Mouse (Mus musculus): ENCODE measurements at regions not wholly inside any gene's neighbourhood (a gene's known extent, or its start where the extent isn't known, plus 50 kb on each side); places are given as distances from the start of the nearest gene placed in this dataset.

GRCm38 (mm10) chr8:115432396-115433040, 275.1 kb downstream of the Maf start:
- Histone ChIP-seq H3K27ac (no peak overlapping the region), H3K27me3 (peaks cover 6% of the 10 kb centered on the region; the same call in 1 of the 2 replicates), H3K9me3 (no peaks in the 10 kb centered on the region), H3K4me1 (replicated peaks) (no peaks in the 10 kb centered on the region), H3K4me3 (replicated peaks) (no peak overlapping the region), H3K4me2 (replicated peaks) (no peak overlapping the region), H3K36me3 (no peaks in the 10 kb centered on the region), H3K9ac (replicated peaks) (no peak overlapping the region)
- WGBS: 83% methylated on average over 5 of the region's 5 CpGs
- ATAC-seq: no peak

DNA sequence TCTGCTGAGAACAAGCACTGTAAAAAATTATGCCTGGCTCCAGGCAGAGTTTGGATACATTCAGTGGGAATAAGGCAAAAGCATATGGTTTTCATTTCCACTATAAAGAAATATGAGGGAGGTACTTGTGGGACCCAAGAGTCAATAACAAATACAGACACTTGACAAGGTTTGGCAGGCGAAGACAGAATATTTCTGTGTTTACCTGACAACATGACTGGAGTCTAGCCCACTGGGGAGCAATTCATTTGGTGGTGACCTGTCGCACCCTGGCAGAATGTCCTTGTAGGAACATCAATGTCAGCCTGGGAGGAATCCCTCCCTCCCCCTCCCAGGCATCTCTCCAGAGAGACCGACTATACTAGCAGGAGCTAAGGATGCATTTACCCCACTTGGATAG, 276.8 kb downstream of the Maf start:
- no peak overlapping the region for H3K27ac ChIP-seq

GRCm38 (mm10) chr8:115429291-115429883, 278.2 kb downstream of the Maf start:
- H3K9me3 ChIP-seq: no peaks in the 10 kb centered on the region
- 0 out of 2 replicates have a peak, but pooled peaks cover 8% of the 10 kb centered on the region for H3K4me1 ChIP-seq (replicated peaks)
- H3K4me2 ChIP-seq (replicated peaks): no peak overlapping the region
- WGBS: 89% methylated on average over 3 of the region's 3 CpGs
- peaks cover 14% of the 10 kb centered on the region; the same call in 1 of the 2 replicates for H3K27me3 ChIP-seq
- ATAC-seq: no peak
- no peak overlapping the region for H3K4me3 ChIP-seq (replicated peaks)
- H3K9ac ChIP-seq (replicated peaks): no peak overlapping the region
- H3K36me3 ChIP-seq: no peaks in the 10 kb centered on the region
- H3K27ac ChIP-seq: no peak overlapping the region

More for the DNA sequence above, 276.8 kb downstream of the Maf start:
- no peak overlapping the region for H3K4me2 ChIP-seq (replicated peaks)
- no peak overlapping the region for H3K4me3 ChIP-seq (replicated peaks)
- no peak for ATAC-seq
- 72% methylated on average over 3 of the region's 3 CpGs for WGBS
- H3K4me1 ChIP-seq (replicated peaks): 0 out of 2 replicates have a peak, but pooled peaks cover 2% of the 10 kb centered on the region
- H3K27me3 ChIP-seq: peaks cover 10% of the 10 kb centered on the region; the same call in 1 of the 2 replicates
- no peak overlapping the region for H3K9ac ChIP-seq (replicated peaks)
- H3K36me3 ChIP-seq: no peaks in the 10 kb centered on the region
- no peaks in the 10 kb centered on the region for H3K9me3 ChIP-seq

DNA sequence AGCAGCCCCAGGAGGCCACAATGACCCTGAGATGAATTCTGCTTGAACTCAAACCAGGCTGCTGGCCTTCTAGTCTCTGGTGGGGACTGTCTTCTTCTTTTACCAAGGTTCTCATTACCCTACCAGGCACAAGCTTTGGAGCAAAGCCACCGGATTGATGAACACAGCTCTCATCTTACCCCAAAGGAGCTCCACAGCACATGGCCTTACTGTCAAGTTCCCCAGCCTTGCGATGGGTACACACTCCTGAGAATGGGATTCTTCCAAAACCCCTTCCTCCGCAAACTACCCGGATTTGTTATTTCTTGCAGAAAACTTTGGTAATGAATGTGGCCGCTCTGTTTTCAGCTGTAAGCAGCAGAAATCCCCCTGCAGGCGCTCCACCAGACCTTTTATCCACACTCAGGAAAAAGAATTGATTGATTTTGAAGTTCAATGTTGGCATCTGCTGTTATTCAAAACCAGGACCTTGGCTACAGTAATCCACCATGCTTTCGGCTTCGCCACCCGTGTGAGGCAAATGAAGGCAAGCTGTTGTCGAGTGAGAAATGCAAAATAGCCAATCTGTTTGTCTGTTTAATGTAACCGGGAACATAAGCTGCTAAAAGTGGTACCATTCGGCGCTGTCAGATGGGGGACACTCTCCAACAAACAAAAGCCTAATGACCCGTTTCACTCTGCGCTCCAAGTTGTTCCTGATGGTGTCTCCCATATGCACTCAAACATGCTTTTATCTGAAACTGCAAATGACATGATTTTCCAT, 278.9 kb downstream of the Maf start:
- no peaks in the 10 kb centered on the region for H3K36me3 ChIP-seq
- peaks cover 20% of the 10 kb centered on the region for H3K27me3 ChIP-seq
- no peak overlapping the region for H3K27ac ChIP-seq
- 0 out of 2 replicates have a peak, but pooled peaks cover 8% of the 10 kb centered on the region for H3K4me1 ChIP-seq (replicated peaks)
- no peaks in the 10 kb centered on the region for H3K9me3 ChIP-seq
- H3K4me3 ChIP-seq (replicated peaks): no peak overlapping the region
- no peak overlapping the region for H3K9ac ChIP-seq (replicated peaks)
- ATAC-seq: no peak
- no peak overlapping the region for H3K4me2 ChIP-seq (replicated peaks)
- WGBS: 71% methylated on average over 15 of the region's 15 CpGs

GRCm38 (mm10) chr8:115428022-115428421, 279.6 kb downstream of the Maf start:
- H3K36me3 ChIP-seq: no peaks in the 10 kb centered on the region
- no peak overlapping the region for H3K4me2 ChIP-seq (replicated peaks)
- H3K27ac ChIP-seq: no peak overlapping the region
- H3K27me3 ChIP-seq: peaks cover 25% of the 10 kb centered on the region
- 0 out of 2 replicates have a peak, but pooled peaks cover 8% of the 10 kb centered on the region for H3K4me1 ChIP-seq (replicated peaks)
- no peak overlapping the region for H3K9ac ChIP-seq (replicated peaks)
- H3K4me3 ChIP-seq (replicated peaks): no peak overlapping the region
- WGBS: 84% methylated on average over 2 of the region's 2 CpGs
- no peak for ATAC-seq
- no peaks in the 10 kb centered on the region for H3K9me3 ChIP-seq

GRCm38 (mm10) chr8:115427490-115427889, 280.1 kb downstream of the Maf start:
- Histone ChIP-seq H3K9ac (replicated peaks) (no peak overlapping the region), H3K27me3 (peaks cover 28% of the 10 kb centered on the region), H3K4me1 (replicated peaks) (0 out of 2 replicates have a peak, but pooled peaks cover 8% of the 10 kb centered on the region), H3K9me3 (no peaks in the 10 kb centered on the region), H3K4me3 (replicated peaks) (no peak overlapping the region), H3K27ac (no peak overlapping the region), H3K4me2 (replicated peaks) (no peak overlapping the region), H3K36me3 (no peaks in the 10 kb centered on the region)
- no peak for ATAC-seq
- 68% methylated on average over 3 of the region's 3 CpGs for WGBS

DNA sequence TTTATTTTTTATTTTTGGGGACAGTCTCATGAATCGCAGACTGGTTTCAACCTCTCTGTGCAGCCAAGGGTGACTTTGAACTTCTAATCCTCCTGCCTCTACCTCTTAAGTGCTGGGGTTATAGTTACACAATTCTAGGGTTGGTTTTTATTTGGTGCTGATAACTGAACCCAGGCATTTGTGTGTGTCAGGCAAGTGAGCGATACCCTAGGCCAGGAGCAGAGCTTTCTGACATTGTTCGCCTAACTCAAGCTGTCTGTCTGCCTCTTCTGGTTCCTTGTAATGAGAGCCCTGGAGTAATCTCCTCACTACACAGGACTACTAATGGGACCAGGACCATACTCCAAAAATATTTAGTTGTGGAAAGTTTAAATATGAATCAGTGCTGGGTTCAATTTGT, 281.1 kb downstream of the Maf start:
- no peak overlapping the region for H3K4me2 ChIP-seq (replicated peaks)
- no peak for ATAC-seq
- peaks cover 28% of the 10 kb centered on the region for H3K27me3 ChIP-seq
- WGBS: 86% methylated on average over 3 of the region's 3 CpGs
- H3K9ac ChIP-seq (replicated peaks): no peak overlapping the region
- 0 out of 2 replicates have a peak, but pooled peaks cover 8% of the 10 kb centered on the region for H3K4me1 ChIP-seq (replicated peaks)
- H3K27ac ChIP-seq: no peak overlapping the region
- no peaks in the 10 kb centered on the region for H3K9me3 ChIP-seq
- H3K4me3 ChIP-seq (replicated peaks): no peak overlapping the region
- no peaks in the 10 kb centered on the region for H3K36me3 ChIP-seq

DNA sequence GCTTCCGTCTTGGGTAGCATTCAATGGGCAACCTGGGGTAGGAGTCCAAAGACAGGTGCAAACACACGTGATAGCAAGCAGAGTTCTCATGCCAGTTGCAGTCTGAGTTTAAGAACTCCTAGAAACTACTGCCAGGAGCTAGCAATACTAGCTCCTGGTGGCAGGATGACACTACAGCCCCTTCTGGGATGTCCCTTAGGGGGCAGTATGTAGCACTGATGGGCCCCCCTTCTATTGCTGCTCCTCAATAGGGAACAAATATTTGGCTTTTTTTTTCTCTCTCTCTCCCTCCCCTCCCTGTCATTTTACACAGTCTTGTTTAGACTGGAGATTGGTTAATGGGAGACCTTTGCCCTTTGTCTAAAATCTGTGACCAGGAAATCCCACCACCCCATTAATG, 282.2 kb downstream of the Maf start:
- Histone ChIP-seq H3K36me3 (no peaks in the 10 kb centered on the region), H3K27me3 (peaks cover 28% of the 10 kb centered on the region), H3K9ac (replicated peaks) (no peak overlapping the region), H3K27ac (no peak overlapping the region), H3K4me3 (replicated peaks) (no peak overlapping the region), H3K4me1 (replicated peaks) (0 out of 2 replicates have a peak, but pooled peaks cover 8% of the 10 kb centered on the region), H3K9me3 (no peaks in the 10 kb centered on the region), H3K4me2 (replicated peaks) (no peak overlapping the region)
- 41% methylated on average over 2 of the region's 2 CpGs for WGBS
- ATAC-seq: no peak

- Histone ChIP-seq H3K9ac (replicated peaks) (no peak overlapping the region), H3K9me3 (no peaks in the 10 kb centered on the region), H3K4me3 (replicated peaks) (no peak overlapping the region), H3K27me3 (peaks cover 28% of the 10 kb centered on the region), H3K4me1 (replicated peaks) (0 out of 2 replicates have a peak, but pooled peaks cover 8% of the 10 kb centered on the region), H3K4me2 (replicated peaks) (no peak overlapping the region), H3K27ac (no peak overlapping the region), H3K36me3 (no peaks in the 10 kb centered on the region)
- WGBS: 81% methylated on average over 2 of the region's 2 CpGs
- no peak for ATAC-seq
Measured at GRCm38 (mm10) chr8:115423682-115424081, 283.9 kb downstream of the Maf start.

- H3K4me3 ChIP-seq (replicated peaks): no peak overlapping the region
- H3K4me1 ChIP-seq (replicated peaks): 0 out of 2 replicates have a peak, but pooled peaks cover 8% of the 10 kb centered on the region
- 88% methylated on average over 5 of the region's 5 CpGs for WGBS
- no peaks in the 10 kb centered on the region for H3K9me3 ChIP-seq
- H3K9ac ChIP-seq (replicated peaks): no peak overlapping the region
- ATAC-seq: no peak
- H3K27ac ChIP-seq: no peak overlapping the region
- H3K27me3 ChIP-seq: peaks cover 22% of the 10 kb centered on the region
- no peak overlapping the region for H3K4me2 ChIP-seq (replicated peaks)
- H3K36me3 ChIP-seq: no peaks in the 10 kb centered on the region
Measured at GRCm38 (mm10) chr8:115423056-115423455, 284.5 kb downstream of the Maf start.

GRCm38 (mm10) chr8:115420536-115420935, 287.1 kb downstream of the Maf start:
- H3K9me3 ChIP-seq: no peaks in the 10 kb centered on the region
- 80% methylated on average over 3 of the region's 3 CpGs for WGBS
- H3K27ac ChIP-seq: no peak overlapping the region
- no peak overlapping the region for H3K9ac ChIP-seq (replicated peaks)
- no peak overlapping the region for H3K4me2 ChIP-seq (replicated peaks)
- H3K4me1 ChIP-seq (replicated peaks): 0 out of 2 replicates have a peak, but pooled peaks cover 3% of the 10 kb centered on the region
- H3K4me3 ChIP-seq (replicated peaks): no peak overlapping the region
- H3K27me3 ChIP-seq: peaks cover 17% of the 10 kb centered on the region
- H3K36me3 ChIP-seq: no peaks in the 10 kb centered on the region
- no peak for ATAC-seq

GRCm38 (mm10) chr8:115420131-115420530, 287.5 kb downstream of the Maf start:
- H3K4me2 ChIP-seq (replicated peaks): no peak overlapping the region
- WGBS: 34% methylated on average over 6 of the region's 6 CpGs
- H3K4me1 ChIP-seq (replicated peaks): 0 out of 2 replicates have a peak, but pooled peaks cover under 1% of the 10 kb centered on the region
- peaks cover 17% of the 10 kb centered on the region for H3K27me3 ChIP-seq
- ATAC-seq: no peak
- H3K36me3 ChIP-seq: no peaks in the 10 kb centered on the region
- H3K4me3 ChIP-seq (replicated peaks): no peak overlapping the region
- no peak overlapping the region for H3K9ac ChIP-seq (replicated peaks)
- H3K27ac ChIP-seq: no peak overlapping the region
- H3K9me3 ChIP-seq: no peaks in the 10 kb centered on the region

Measured in midbrain, embryonic 13.5 days (tissue).